ENCODE assay signal across 11 mouse cellular contexts in genomic region chr19:36734308-36735038, GRCm38 (mm10). TPM values are rescaled to one million over a fixed set of nuclear protein-coding genes. Genes with fewer than 3 reads are reported as not detected.
DNase-seq lines count a peak whose midpoint lies in the region; ATAC-seq and TF ChIP-seq lines count a peak whose summit lies in the region.
"Had no signal": no experiment of that assay in that cellular context is flagged by ENCODE, and none has a peak within 500 bp of the region (broad histone marks: within the 10 kb centered on the region; RNA-seq: fewer than 3 reads in every experiment).

No protein-coding gene starts in this region.

- H3K4me1 ChIP-seq in liver, adult 2 months (ENCODE audit: control insufficient read depth, insufficient read depth, low read length), result peaks cover 22% of the 10 kb centered on the region
- H3K4me1 ChIP-seq in liver, embryonic 11.5 days (replicated peaks; ENCODE audit: control insufficient read depth, insufficient read depth, low read length), result no peaks in the 10 kb centered on the region; the same call in 1 of the 2 replicates
- peaks cover 29% of the 10 kb centered on the region for H3K4me1 ChIP-seq in heart, postnatal 0 days (ENCODE audit: control insufficient read depth, insufficient read depth)
- peaks cover 10% of the 10 kb centered on the region for H3K4me1 ChIP-seq in neural tube, embryonic 15.5 days
- H3K4me1 ChIP-seq in forebrain, embryonic 15.5 days, result peaks cover 4% of the 10 kb centered on the region; the same call in 1 of the 2 replicates

- no peak for TF ChIP-seq POLR2A in liver, adult 2 months (IDR thresholded peaks at IDR 0.05; ENCODE audit: extremely low read depth, insufficient read depth, low read length)

- TF ChIP-seq EP300 in heart, postnatal 0 days (IDR thresholded peaks at IDR 0.05; ENCODE audit: low read depth), result no peak

- no peak for ATAC-seq in liver, embryonic 11.5 days (replicated peaks; ENCODE audit: low FRiP score)
- ATAC-seq in heart, postnatal 0 days (ENCODE audit: insufficient read depth, low read depth), result no peak
- no peak for ATAC-seq in neural tube, embryonic 15.5 days (ENCODE audit: low FRiP score)
- no peak for ATAC-seq in forebrain, embryonic 15.5 days (replicated peaks)

- no peaks in the 10 kb centered on the region for H3K9me3 ChIP-seq in liver, embryonic 11.5 days (ENCODE audit: control insufficient read depth, low read length)
- no peaks in the 10 kb centered on the region for H3K9me3 ChIP-seq in heart, postnatal 0 days (replicated peaks; ENCODE audit: control insufficient read depth, low read length)
- H3K9me3 ChIP-seq in neural tube, embryonic 15.5 days (replicated peaks), result no peaks in the 10 kb centered on the region
- H3K9me3 ChIP-seq in forebrain, embryonic 15.5 days, result no peaks in the 10 kb centered on the region

- H3K79me2 ChIP-seq in liver, adult 2 months (ENCODE audit: control insufficient read depth, insufficient read depth, low read length), result no peaks in the 10 kb centered on the region; the same call in 1 of the 2 replicates

- no peak overlapping the region for H3K4me2 ChIP-seq in liver, embryonic 11.5 days
- peak overlapping the region; percentile 63 for H3K4me2 ChIP-seq in heart, postnatal 0 days (ENCODE audit: low read depth, low read length)
- peak overlapping the region; percentile 86 for H3K4me2 ChIP-seq in neural tube, embryonic 15.5 days
- no peak overlapping the region for H3K4me2 ChIP-seq in forebrain, embryonic 15.5 days (replicated peaks)

- H3K9ac ChIP-seq in liver, adult 2 months (ENCODE audit: low read depth, low read length), result no peak overlapping the region
- H3K9ac ChIP-seq in liver, embryonic 11.5 days (ENCODE audit: low read depth, low read length), result no peak overlapping the region
- H3K9ac ChIP-seq in heart, postnatal 0 days (replicated peaks; ENCODE audit: low read depth, low read length), result peak overlapping the region; percentile 61
- H3K9ac ChIP-seq in neural tube, embryonic 15.5 days (replicated peaks), result no peak overlapping the region
- no peak overlapping the region for H3K9ac ChIP-seq in forebrain, embryonic 15.5 days (replicated peaks)

- peak overlapping the region; percentile 90 for H3K27ac ChIP-seq in liver, adult 2 months (replicated peaks; ENCODE audit: insufficient read depth, low read depth, low read length)
- H3K27ac ChIP-seq in liver, embryonic 11.5 days (ENCODE audit: low read depth, low read length), result no peak overlapping the region
- peak overlapping the region; percentile 94 for H3K27ac ChIP-seq in heart, postnatal 0 days (ENCODE audit: low read depth)
- no peak overlapping the region for H3K27ac ChIP-seq in neural tube, embryonic 15.5 days (replicated peaks)
- H3K27ac ChIP-seq in forebrain, embryonic 15.5 days (replicated peaks), result no peak overlapping the region

- 22% methylated on average over 10 of the region's 10 CpGs for WGBS in liver, adult 2 months
- WGBS in liver, embryonic 11.5 days, result 71% methylated on average over 10 of the region's 10 CpGs
- WGBS in heart, postnatal 0 days, result 28% methylated on average over 10 of the region's 10 CpGs
- 83% methylated on average over 10 of the region's 10 CpGs for WGBS in neural tube, embryonic 15.5 days
- whole genome bisulfite sequencing in forebrain, embryonic 15.5 days, result 87% methylated on average over 10 of the region's 10 CpGs

- H3K27me3 ChIP-seq in liver, adult 2 months (ENCODE audit: control insufficient read depth, insufficient read depth, low read length), result no peaks in the 10 kb centered on the region
- H3K27me3 ChIP-seq in liver, embryonic 11.5 days (replicated peaks; ENCODE audit: control insufficient read depth, insufficient read depth, low read length), result peaks cover 11% of the 10 kb centered on the region
- H3K27me3 ChIP-seq in heart, postnatal 0 days (ENCODE audit: control insufficient read depth, insufficient read depth, low read length), result no peaks in the 10 kb centered on the region
- H3K27me3 ChIP-seq in neural tube, embryonic 15.5 days (replicated peaks), result no peaks in the 10 kb centered on the region
- no peaks in the 10 kb centered on the region for H3K27me3 ChIP-seq in forebrain, embryonic 15.5 days

- TF ChIP-seq CTCF in liver, adult 2 months (IDR thresholded peaks at IDR 0.05; ENCODE audit: low read depth, low read length), result peak; percentile 13; the same call in 1 of the 2 replicates
- peak; percentile 47 for TF ChIP-seq CTCF in heart, postnatal 0 days (IDR thresholded peaks at IDR 0.05; ENCODE audit: low read depth)

- H3K4me3 ChIP-seq in liver, adult 2 months (ENCODE audit: insufficient read depth, low read depth, low read length), result peak overlapping the region; percentile 45
- H3K4me3 ChIP-seq in liver, embryonic 11.5 days (ENCODE audit: low read depth, low read length), result no peak overlapping the region
- H3K4me3 ChIP-seq in heart, postnatal 0 days (ENCODE audit: low read depth, low read length), result peak overlapping the region; percentile 69
- H3K4me3 ChIP-seq in neural tube, embryonic 15.5 days (replicated peaks), result peak overlapping the region; percentile 19
- no peak overlapping the region for H3K4me3 ChIP-seq in forebrain, embryonic 15.5 days

- H3K36me3 ChIP-seq in liver, adult 2 months (ENCODE audit: control insufficient read depth, insufficient read depth, low read length), result peaks cover 5% of the 10 kb centered on the region
- no peaks in the 10 kb centered on the region for H3K36me3 ChIP-seq in liver, embryonic 11.5 days (ENCODE audit: control insufficient read depth, insufficient read depth, low read length)
- H3K36me3 ChIP-seq in heart, postnatal 0 days (replicated peaks; ENCODE audit: control insufficient read depth, insufficient read depth, low read length), result peaks cover 35% of the 10 kb centered on the region
- H3K36me3 ChIP-seq in neural tube, embryonic 15.5 days, result 0 out of 2 replicates have a peak, but pooled peaks cover 2% of the 10 kb centered on the region
- H3K36me3 ChIP-seq in forebrain, embryonic 15.5 days, result no peaks in the 10 kb centered on the region

- peak; percentile 20 for DNase-seq in gastrocnemius, postnatal 25 days
- DNase-seq in gastrocnemius, postnatal 4 days (ENCODE audit: low spot score in 2 of 2), result no peak
- peak; percentile 84 for DNase-seq in liver, adult 2 months (ENCODE audit: extremely low read depth, low read depth, low spot score)
- DNase-seq in liver, embryonic 11.5 days (ENCODE audit: low spot score), result no peak
- peak; percentile 81 for DNase-seq in heart, postnatal 0 days (ENCODE audit: low spot score)
- no peak for DNase-seq in cerebellum, adult 9-10 months
- DNase-seq: B cell, adult 2 months; embryo, embryonic 11 days had no signal

RNA-seq across cellular contexts. Expression of gene Ppp1r3c, which starts 2.0 kb away (rescaled TPM):
- 100 to 1,000 TPM; 219 to 491 TPM for total RNA-seq in gastrocnemius, postnatal 25 days (2021)
- 10 to 100 TPM; 76.9 to 78.8 TPM for total RNA-seq in gastrocnemius, postnatal 4 days (2021)
- total RNA-seq in liver, adult 2 months (2014; rRNA removed), result 30.1 and 39.9 TPM in 2 replicates
- polyA plus RNA-seq in liver, adult 2 months (2012; rRNA removed), result 23.3 and 40.1 TPM in 2 replicates
- polyA plus RNA-seq in liver, embryonic 11.5 days (2014; fragmentation: Nextera tagmentation; extraction: Ambion mirVana), result 2.1 and 2.9 TPM in 2 replicates
- total RNA-seq in heart, postnatal 0 days (2014; rRNA removed; ENCODE audit: low replicate concordance), result 35.1 and 56.9 TPM in 2 replicates
- 39.0 and 44.6 TPM in 2 replicates for polyA plus RNA-seq in heart, postnatal 0 days (2015; fragmentation: Nextera tagmentation; extraction: Ambion mirVana)
- 21.9 and 24.6 TPM in 2 replicates for polyA plus RNA-seq in neural tube, embryonic 15.5 days (2015; fragmentation: Nextera tagmentation; extraction: Ambion mirVana)
- 6.3 and 8.2 TPM in 2 replicates for polyA plus RNA-seq in forebrain, embryonic 15.5 days (2015; fragmentation: Nextera tagmentation; extraction: Ambion mirVana)
- total RNA-seq: megakaryocyte-erythroid progenitor cell, adult 5-6 weeks had no signal

Comparison
In these comparisons a context has a peak if more than half of its experiments do, and no peak if none do; other contexts are left out.
1. DNase-seq: peak in gastrocnemius, postnatal 25 days (single experiment), liver, adult 2 months (single experiment) and heart, postnatal 0 days (single experiment); none in gastrocnemius, postnatal 4 days (0 of 2), liver, embryonic 11.5 days (single experiment) and cerebellum, adult 9-10 months (single experiment).
2. H3K27ac ChIP-seq: peak in liver, adult 2 months (single experiment) and heart, postnatal 0 days (single experiment); none in liver, embryonic 11.5 days (single experiment), neural tube, embryonic 15.5 days (single experiment) and forebrain, embryonic 15.5 days (single experiment).
3. H3K4me3 ChIP-seq: peak in liver, adult 2 months (single experiment), heart, postnatal 0 days (single experiment) and neural tube, embryonic 15.5 days (single experiment); none in liver, embryonic 11.5 days (single experiment) and forebrain, embryonic 15.5 days (single experiment).
4. H3K4me2 ChIP-seq: peak in heart, postnatal 0 days (single experiment) and neural tube, embryonic 15.5 days (single experiment); none in liver, embryonic 11.5 days (single experiment) and forebrain, embryonic 15.5 days (single experiment).